Mouse (Mus musculus) megakaryocyte progenitor cell, adult 5-6 weeks (primary cell): ENCODE results near the gene Arhgap20. TPM values are rescaled to one million over a fixed set of nuclear protein-coding genes. Genes with fewer than 3 reads are reported as not detected.

ENCODE experiments used
- ATAC-seq: replicated peaks from 2 replicates; pipeline ENCODE4 v1.8.0; 2016; ENCODE audit warnings: mild to moderate bottlenecking, moderate TSS enrichment, inconsistent platforms; ENCODE audit not compliant: poor library complexity
- total RNA-seq, 2 experiments: library from RNA; stranded (forward) in 1 of 2; stranded (reverse) in 1 of 2; fragments of 157-497, 149-512 nt in 1 of 2; fragments of 200-1000 nt in 1 of 2; gene quantifications; 2 replicates each; pipeline versions ENCODE4 v1.2.3 to v1.2.4; 2015 to 2017

Arhgap20 gene
- total RNA-seq, 2 experiments from 2014 or later, result not detected

GRCm38 (mm10) chr9:51798251-51798650, 33.1 kb downstream of the Arhgap20 start:
- no peak for ATAC-seq

GRCm38 (mm10) chr9:51799156-51799555, 34.0 kb downstream of the Arhgap20 start:
- ATAC-seq, result no peak

GRCm38 (mm10) chr9:51807272-51807671, 42.1 kb downstream of the Arhgap20 start:
- no peak for ATAC-seq

- ATAC-seq, result no peak
Measured at GRCm38 (mm10) chr9:51812931-51813330, 47.8 kb downstream of the Arhgap20 start.

GRCm38 (mm10) chr9:51824516-51824915, 59.4 kb downstream of the Arhgap20 start:
- ATAC-seq, result no peak

GRCm38 (mm10) chr9:51831596-51831995, 66.5 kb downstream of the Arhgap20 start:
- no peak for ATAC-seq

GRCm38 (mm10) chr9:51832368-51832767, 67.2 kb downstream of the Arhgap20 start:
- ATAC-seq, result no peak

- no peak for ATAC-seq
Measured at GRCm38 (mm10) chr9:51837716-51838115, 72.6 kb downstream of the Arhgap20 start.

GRCm38 (mm10) chr9:51843216-51843615, 78.1 kb downstream of the Arhgap20 start:
- no peak for ATAC-seq

GRCm38 (mm10) chr9:51845796-51846195, 80.7 kb downstream of the Arhgap20 start:
- ATAC-seq, result no peak

- ATAC-seq, result no peak
Measured at GRCm38 (mm10) chr9:51853772-51854171, 88.6 kb downstream of the Arhgap20 start.

- no peak for ATAC-seq
Measured at GRCm38 (mm10) chr9:51864273-51864672, 99.1 kb downstream of the Arhgap20 start.

- no peak for ATAC-seq
Measured at GRCm38 (mm10) chr9:51866634-51867033, 101.5 kb downstream of the Arhgap20 start.

- ATAC-seq, result no peak
Measured at GRCm38 (mm10) chr9:51869056-51869455, 103.9 kb downstream of the Arhgap20 start.

- ATAC-seq, result no peak
Measured at GRCm38 (mm10) chr9:51874348-51874747, 109.2 kb downstream of the Arhgap20 start.

- ATAC-seq, result no peak
Measured at GRCm38 (mm10) chr9:51875531-51875930, 110.4 kb downstream of the Arhgap20 start.

GRCm38 (mm10) chr9:51881386-51881785, 116.2 kb downstream of the Arhgap20 start:
- no peak for ATAC-seq

- ATAC-seq, result no peak
Measured at GRCm38 (mm10) chr9:51881881-51882280, 116.7 kb downstream of the Arhgap20 start.

- ATAC-seq, result no peak
Measured at GRCm38 (mm10) chr9:51883319-51883718, 118.2 kb downstream of the Arhgap20 start.

GRCm38 (mm10) chr9:51892921-51893320, 127.8 kb downstream of the Arhgap20 start:
- no peak for ATAC-seq
